Mouse (Mus musculus): Measurements from ENCODE around the gene Grik4. TPM values are rescaled to one million over a fixed set of nuclear protein-coding genes. Genes with fewer than 3 reads are reported as not detected.

The Grik4 gene
- total RNA-seq, 1 experiment, result 0.22 TPM

GRCm38 (mm10) chr9:42942148-42942547 lies 2.1 kb downstream of the Grik4 start:
- TF ChIP-seq MAFK (IDR thresholded peaks at IDR 0.05; ENCODE audit: insufficient read depth, low read depth, low read length), result no peak
- no peak for TF ChIP-seq ZC3H11A (IDR thresholded peaks at IDR 0.05; ENCODE audit: borderline replicate concordance, low read depth, low read length)
- TF ChIP-seq HCFC1 (IDR thresholded peaks at IDR 0.05; ENCODE audit: borderline replicate concordance, insufficient read depth, low read length), result no peak
- TF ChIP-seq CHD2 (IDR thresholded peaks at IDR 0.05; ENCODE audit: low read depth, low read length), result no peak
- TF ChIP-seq ZNF384 (IDR thresholded peaks at IDR 0.05; ENCODE audit: low read depth, low read length), result no peak
- Histone ChIP-seq H3K9ac (ENCODE audit: insufficient read depth, low read depth, low read length, poor library complexity, severe bottlenecking) (no peak overlapping the region), H3K36me3 (ENCODE audit: control insufficient read depth, insufficient read depth, low read length, poor library complexity, severe bottlenecking) (no peaks in the 10 kb centered on the region), H3K9me3 (ENCODE audit: control insufficient read depth, insufficient read depth, low read depth, low read length) (no peaks in the 10 kb centered on the region), H3K4me3 (ENCODE audit: insufficient read depth in 1 of 2, low read depth in 1 of 2, low read length in 2 of 2, poor library complexity in 1 of 2, severe bottlenecking in 1 of 2) (no peak overlapping the region), H3K27ac (ENCODE audit: insufficient read depth, low read depth, low read length, poor library complexity, severe bottlenecking) (no peak overlapping the region), H3K4me1 (ENCODE audit: control insufficient read depth in 2 of 2, insufficient read depth in 2 of 2, low read length in 2 of 2, poor library complexity in 1 of 2) (peaks cover 0 to 17% of the 10 kb centered on the region in 2 experiments; a peak in 3 of 4 replicates)
- no peak for DNase-seq (ENCODE audit: low read depth, low spot score)
- in situ Hi-C loops (cut with MboI; ENCODE audit: low sequenced_read_pairs in 2 of 2, unreplicated experiment in 2 of 2), result loop anchor here (5.0 to 25.0 kb wide), 4 partner anchors 155 to 605 kb away; no protein-coding TSS in a partner anchor

GRCm38 (mm10) chr9:42932146-42932545 lies 12.1 kb downstream of the Grik4 start:
- Histone ChIP-seq H3K4me1 (ENCODE audit: control insufficient read depth in 2 of 2, insufficient read depth in 2 of 2, low read length in 2 of 2, poor library complexity in 1 of 2) (0 out of 4 replicates have a peak, but pooled peaks cover 0 to 2% of the 10 kb centered on the region in 2 experiments), H3K4me3 (ENCODE audit: insufficient read depth in 1 of 2, low read depth in 1 of 2, low read length in 2 of 2, poor library complexity in 1 of 2, severe bottlenecking in 1 of 2) (no peak overlapping the region), H3K27ac (ENCODE audit: insufficient read depth, low read depth, low read length, poor library complexity, severe bottlenecking) (no peak overlapping the region), H3K9ac (ENCODE audit: insufficient read depth, low read depth, low read length, poor library complexity, severe bottlenecking) (no peak overlapping the region), H3K9me3 (ENCODE audit: control insufficient read depth, insufficient read depth, low read depth, low read length) (no peaks in the 10 kb centered on the region), H3K36me3 (ENCODE audit: control insufficient read depth, insufficient read depth, low read length, poor library complexity, severe bottlenecking) (no peaks in the 10 kb centered on the region)
- TF ChIP-seq ZC3H11A (IDR thresholded peaks at IDR 0.05; ENCODE audit: borderline replicate concordance, low read depth, low read length), result no peak
- TF ChIP-seq MAFK (IDR thresholded peaks at IDR 0.05; ENCODE audit: insufficient read depth, low read depth, low read length), result no peak
- TF ChIP-seq HCFC1 (IDR thresholded peaks at IDR 0.05; ENCODE audit: borderline replicate concordance, insufficient read depth, low read length), result no peak
- no peak for TF ChIP-seq CHD2 (IDR thresholded peaks at IDR 0.05; ENCODE audit: low read depth, low read length)
- no peak for TF ChIP-seq ZNF384 (IDR thresholded peaks at IDR 0.05; ENCODE audit: low read depth, low read length)
- DNase-seq (ENCODE audit: low read depth, low spot score), result no peak
- in situ Hi-C loops (cut with MboI; ENCODE audit: low sequenced_read_pairs in 2 of 2, unreplicated experiment in 2 of 2), result loop anchor here in 1 of 2 experiments (25.0 kb wide), 2 partner anchors 370 to 595 kb away; no protein-coding TSS in a partner anchor

GRCm38 (mm10) chr9:42927498-42927897 lies 16.8 kb downstream of the Grik4 start:
- no peak for DNase-seq (ENCODE audit: low read depth, low spot score)

GRCm38 (mm10) chr9:42926564-42926963 lies 17.7 kb downstream of the Grik4 start:
- in situ Hi-C loops (cut with MboI; ENCODE audit: low sequenced_read_pairs in 2 of 2, unreplicated experiment in 2 of 2), result loop anchor here in 1 of 2 experiments (25.0 kb wide), 2 partner anchors 364 to 589 kb away; no protein-coding TSS in a partner anchor
- TF ChIP-seq ZNF384 (IDR thresholded peaks at IDR 0.05; ENCODE audit: low read depth, low read length), result no peak
- TF ChIP-seq CHD2 (IDR thresholded peaks at IDR 0.05; ENCODE audit: low read depth, low read length), result no peak
- no peak for TF ChIP-seq MAFK (IDR thresholded peaks at IDR 0.05; ENCODE audit: insufficient read depth, low read depth, low read length)
- TF ChIP-seq HCFC1 (IDR thresholded peaks at IDR 0.05; ENCODE audit: borderline replicate concordance, insufficient read depth, low read length), result no peak
- no peak for TF ChIP-seq ZC3H11A (IDR thresholded peaks at IDR 0.05; ENCODE audit: borderline replicate concordance, low read depth, low read length)
- H3K27ac ChIP-seq (ENCODE audit: insufficient read depth, low read depth, low read length, poor library complexity, severe bottlenecking), result no peak overlapping the region

More at GRCm38 (mm10) chr9:42927498-42927897, 16.8 kb downstream of the Grik4 start:
- Histone ChIP-seq H3K9me3 (ENCODE audit: control insufficient read depth, insufficient read depth, low read depth, low read length) (no peaks in the 10 kb centered on the region), H3K4me3 (ENCODE audit: insufficient read depth in 1 of 2, low read depth in 1 of 2, low read length in 2 of 2, poor library complexity in 1 of 2, severe bottlenecking in 1 of 2) (no peak overlapping the region), H3K9ac (ENCODE audit: insufficient read depth, low read depth, low read length, poor library complexity, severe bottlenecking) (no peak overlapping the region), H3K36me3 (ENCODE audit: control insufficient read depth, insufficient read depth, low read length, poor library complexity, severe bottlenecking) (no peaks in the 10 kb centered on the region), H3K4me1 (ENCODE audit: control insufficient read depth in 2 of 2, insufficient read depth in 2 of 2, low read length in 2 of 2, poor library complexity in 1 of 2) (no peaks in the 10 kb centered on the region), H3K27ac (ENCODE audit: insufficient read depth, low read depth, low read length, poor library complexity, severe bottlenecking) (no peak overlapping the region)
- in situ Hi-C loops (cut with MboI; ENCODE audit: low sequenced_read_pairs in 2 of 2, unreplicated experiment in 2 of 2), result loop anchor here in 1 of 2 experiments (25.0 kb wide), 2 partner anchors 365 to 590 kb away; no protein-coding TSS in a partner anchor
- no peak for TF ChIP-seq CHD2 (IDR thresholded peaks at IDR 0.05; ENCODE audit: low read depth, low read length)
- TF ChIP-seq HCFC1 (IDR thresholded peaks at IDR 0.05; ENCODE audit: borderline replicate concordance, insufficient read depth, low read length), result no peak
- TF ChIP-seq ZNF384 (IDR thresholded peaks at IDR 0.05; ENCODE audit: low read depth, low read length), result no peak
- TF ChIP-seq MAFK (IDR thresholded peaks at IDR 0.05; ENCODE audit: insufficient read depth, low read depth, low read length), result no peak
- TF ChIP-seq ZC3H11A (IDR thresholded peaks at IDR 0.05; ENCODE audit: borderline replicate concordance, low read depth, low read length), result no peak

More at GRCm38 (mm10) chr9:42926564-42926963, 17.7 kb downstream of the Grik4 start:
- H3K4me3 ChIP-seq (ENCODE audit: insufficient read depth in 1 of 2, low read depth in 1 of 2, low read length in 2 of 2, poor library complexity in 1 of 2, severe bottlenecking in 1 of 2), result no peak overlapping the region
- H3K36me3 ChIP-seq (ENCODE audit: control insufficient read depth, insufficient read depth, low read length, poor library complexity, severe bottlenecking), result no peaks in the 10 kb centered on the region
- H3K4me1 ChIP-seq (ENCODE audit: control insufficient read depth in 2 of 2, insufficient read depth in 2 of 2, low read length in 2 of 2, poor library complexity in 1 of 2), result no peaks in the 10 kb centered on the region
- no peak for DNase-seq (ENCODE audit: low read depth, low spot score)
- H3K9me3 ChIP-seq (ENCODE audit: control insufficient read depth, insufficient read depth, low read depth, low read length), result no peaks in the 10 kb centered on the region
- H3K9ac ChIP-seq (ENCODE audit: insufficient read depth, low read depth, low read length, poor library complexity, severe bottlenecking), result no peak overlapping the region
